Mouse (Mus musculus): ENCODE measurements at regions not wholly inside any gene's neighbourhood (a gene's known extent, or its start where the extent isn't known, plus 50 kb on each side); places are given as distances from the start of the nearest gene placed in this dataset.

GRCm38 (mm10) chr3:60417001-60417400, 55.6 kb upstream of the Mbnl1 start:
- no peak for DNase-seq

GRCm38 (mm10) chr3:60418652-60419051, 54.0 kb upstream of the Mbnl1 start:
- no peak for DNase-seq

- DNase-seq = no peak
These were observed 53.4 kb upstream of the Mbnl1 start for GRCm38 (mm10) chr3:60419216-60419615.
